Mouse (Mus musculus) forebrain, embryonic 10.5 days (tissue): Measurements from ENCODE around the gene Dock9. TPM values are rescaled to one million over a fixed set of nuclear protein-coding genes. Genes with fewer than 3 reads are reported as not detected.
"Not testable (repeated sequence)": the region's sequence is repeated elsewhere in the genome, so short reads cannot be mapped to it uniquely, and the experiment has no call there.

Source experiments
- DNase-seq: peaks from one replicate; pipeline ENCODE4 v3.0.0-alpha.2; 2017; ENCODE audit warnings: low spot score; ENCODE audit errors: extremely low spot score
- H3K27ac ChIP-seq: fragments of 300-500 bp; sonication (generic); 2 replicates; pipeline ENCODE4 v1.5.1; 2016; ENCODE audit warnings: mild to moderate bottlenecking
- H3K27me3 ChIP-seq: fragments of 300-500 bp; sonication (generic); 2 replicates; pipeline ENCODE4 v1.6.1; 2016; ENCODE audit warnings: mild to moderate bottlenecking; ENCODE audit not compliant: poor library complexity, severe bottlenecking
- H3K36me3 ChIP-seq: fragments of 300-500 bp; sonication (generic); replicated peaks from 2 replicates; pipeline ENCODE4 v1.6.1; 2016; ENCODE audit warnings: mild to moderate bottlenecking, moderate library complexity
- H3K4me1 ChIP-seq: fragments of 300-500 bp; sonication (generic); 2 replicates; pipeline ENCODE4 v1.6.1; 2016
- H3K4me3 ChIP-seq: fragments of 300-500 bp; sonication (generic); 2 replicates; pipeline ENCODE4 v1.5.1; 2016; ENCODE audit warnings: mild to moderate bottlenecking, moderate library complexity
- H3K9me3 ChIP-seq: fragments of 300-500 bp; sonication (generic); 2 replicates; pipeline ENCODE4 v1.6.1; 2016; ENCODE audit warnings: mild to moderate bottlenecking, moderate library complexity
- WGBS: fragments of 180-500 bp; shearing (Covaris S2); methylation state at CpG from one replicate; pipeline ENCODE4 v1.1.7; 2016; 5-methylcytosine and 5-hydroxymethylcytosine counted together
- polyA plus RNA-seq: library from polyadenylated mRNA; unstranded; fragments of >200 nt; fragmentation: Nextera tagmentation; extraction: Ambion mirVana; gene quantifications from 2 replicates; pipeline ENCODE4 v1.2.1, GENCODE M21; 2016

The Dock9 gene
- polyA plus RNA-seq, 1 experiment from 2014 or later = 3.7 TPM

DNA sequence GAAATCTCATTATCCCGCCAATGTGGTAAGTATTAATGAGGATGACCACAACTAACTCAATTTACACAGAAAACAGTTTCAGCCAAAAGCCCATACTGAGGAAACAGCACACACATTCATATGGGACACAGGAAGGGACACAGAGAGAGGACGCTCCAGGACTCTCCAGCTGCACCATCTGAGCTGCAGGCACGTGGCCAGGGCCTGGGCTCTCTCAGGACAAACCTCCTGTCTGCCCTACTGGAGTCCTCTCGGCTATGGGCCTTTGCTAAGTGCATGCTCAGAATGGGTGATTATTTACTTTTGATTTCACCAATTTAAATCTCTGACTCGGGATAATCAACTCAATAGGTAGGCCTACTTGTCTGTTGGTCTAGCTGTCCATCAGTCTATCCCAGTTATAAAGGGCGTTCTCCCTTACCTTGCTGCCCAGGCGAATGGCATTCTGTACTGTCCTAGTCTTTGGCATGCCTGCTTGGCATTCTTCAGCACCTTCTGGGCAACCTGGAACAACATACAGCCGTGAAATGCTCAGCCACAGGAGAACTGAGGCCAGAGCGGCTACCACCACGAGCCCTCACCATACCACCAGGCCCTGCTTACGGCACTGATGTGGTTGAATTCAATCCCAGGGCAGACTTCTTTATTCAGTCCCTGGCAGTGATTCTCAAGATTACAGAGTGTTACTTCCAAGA is 162.8 kb downstream of the Dock9 start:
- no peak for DNase-seq
- Histone ChIP-seq H3K27ac (no peak overlapping the region), H3K4me1 (no peaks in the 10 kb centered on the region), H3K36me3 (peaks cover 11% of the 10 kb centered on the region), H3K27me3 (no peaks in the 10 kb centered on the region), H3K4me3 (no peak overlapping the region), H3K9me3 (no peaks in the 10 kb centered on the region)
- WGBS = 91% methylated on average over 11 of the region's 11 CpGs

DNA sequence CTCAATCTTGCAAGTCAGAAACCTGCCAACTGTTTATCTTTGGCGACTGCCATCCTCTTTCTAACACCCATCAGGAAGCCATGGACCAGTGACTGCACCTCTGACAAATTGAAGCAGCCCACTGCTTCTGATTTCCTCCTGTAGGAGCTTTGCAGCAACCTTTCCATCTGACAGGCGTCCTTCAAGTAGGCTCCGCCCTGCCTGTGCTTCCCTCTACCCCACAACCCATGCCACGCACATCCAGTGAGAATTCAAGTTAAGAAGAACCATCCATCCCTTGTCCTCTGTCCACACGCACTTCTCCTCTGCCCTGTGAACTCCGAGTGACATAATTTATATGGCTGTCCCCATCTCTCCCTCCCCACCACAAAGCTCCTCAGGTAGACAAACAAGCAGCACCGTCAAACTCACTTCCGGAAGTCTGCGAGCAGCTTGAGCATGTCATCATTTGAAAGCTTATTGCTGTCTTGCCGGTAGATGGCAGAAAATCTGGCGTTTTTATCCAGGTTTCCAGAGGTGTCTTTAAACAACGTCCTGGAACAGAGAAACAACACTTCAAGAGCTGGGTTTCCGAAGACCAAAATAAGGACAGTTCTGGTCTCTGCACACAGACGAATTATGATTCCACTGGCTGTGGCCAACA is 163.4 kb downstream of the Dock9 start:
- Histone ChIP-seq H3K4me3 (no peak overlapping the region), H3K27me3 (no peaks in the 10 kb centered on the region), H3K9me3 (no peaks in the 10 kb centered on the region), H3K4me1 (no peaks in the 10 kb centered on the region), H3K27ac (no peak overlapping the region), H3K36me3 (peaks cover 7% of the 10 kb centered on the region)
- no peak for DNase-seq
- WGBS = 86% methylated on average over 14 of the region's 14 CpGs

DNA sequence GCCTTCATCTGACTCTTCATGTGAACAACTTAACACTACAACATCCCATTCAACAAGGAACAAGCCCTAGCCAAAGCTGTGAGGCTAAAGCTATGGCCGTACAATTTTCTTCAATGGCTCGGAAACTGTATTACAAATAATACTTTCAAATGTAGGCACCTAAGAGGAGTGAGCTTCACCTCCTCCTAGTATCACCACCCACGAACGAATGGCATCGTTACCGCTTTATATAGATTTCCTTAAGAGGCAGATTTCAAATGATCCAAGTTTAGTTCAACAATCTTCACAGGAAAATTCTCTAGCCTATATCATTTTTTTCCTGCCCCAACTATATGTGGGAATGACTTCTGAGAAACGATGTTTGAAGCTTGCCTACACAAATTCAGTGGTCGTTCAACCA is 165.7 kb downstream of the Dock9 start:
- 95% methylated on average over 8 of the region's 8 CpGs for WGBS
- no peak overlapping the region for H3K27ac ChIP-seq
- 0 out of 2 replicates have a peak, but pooled peaks cover under 1% of the 10 kb centered on the region for H3K36me3 ChIP-seq
- no peaks in the 10 kb centered on the region for H3K27me3 ChIP-seq
- no peak for DNase-seq
- no peaks in the 10 kb centered on the region for H3K4me1 ChIP-seq
- no peaks in the 10 kb centered on the region for H3K9me3 ChIP-seq
- H3K4me3 ChIP-seq = no peak overlapping the region

DNA sequence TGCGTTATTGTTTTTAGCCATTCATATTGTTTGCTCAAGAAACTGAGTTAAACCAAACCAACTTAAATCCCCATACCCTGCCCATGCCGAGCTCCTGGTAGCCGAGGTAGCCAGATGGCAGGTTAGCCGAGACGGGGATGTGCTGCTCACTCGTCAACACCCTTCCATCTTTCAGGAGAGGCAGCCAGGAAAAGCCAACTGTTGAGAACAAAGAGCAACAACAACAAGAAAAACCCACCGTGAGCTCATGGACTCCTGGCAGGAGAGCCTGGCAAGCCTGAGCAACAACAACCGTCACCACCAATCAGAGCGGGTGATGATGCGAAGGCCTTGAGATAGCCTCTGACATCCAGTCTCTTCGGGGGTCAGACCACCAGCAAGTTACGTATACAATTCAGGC is 170.9 kb downstream of the Dock9 start:
- H3K27me3 ChIP-seq = no peaks in the 10 kb centered on the region
- H3K4me3 ChIP-seq = no peak overlapping the region
- no peaks in the 10 kb centered on the region for H3K9me3 ChIP-seq
- no peaks in the 10 kb centered on the region for H3K4me1 ChIP-seq
- no peak overlapping the region for H3K27ac ChIP-seq
- no peak for DNase-seq
- WGBS = 90% methylated on average over 12 of the region's 12 CpGs
- H3K36me3 ChIP-seq = 0 out of 2 replicates have a peak, but pooled peaks cover 2% of the 10 kb centered on the region

DNA sequence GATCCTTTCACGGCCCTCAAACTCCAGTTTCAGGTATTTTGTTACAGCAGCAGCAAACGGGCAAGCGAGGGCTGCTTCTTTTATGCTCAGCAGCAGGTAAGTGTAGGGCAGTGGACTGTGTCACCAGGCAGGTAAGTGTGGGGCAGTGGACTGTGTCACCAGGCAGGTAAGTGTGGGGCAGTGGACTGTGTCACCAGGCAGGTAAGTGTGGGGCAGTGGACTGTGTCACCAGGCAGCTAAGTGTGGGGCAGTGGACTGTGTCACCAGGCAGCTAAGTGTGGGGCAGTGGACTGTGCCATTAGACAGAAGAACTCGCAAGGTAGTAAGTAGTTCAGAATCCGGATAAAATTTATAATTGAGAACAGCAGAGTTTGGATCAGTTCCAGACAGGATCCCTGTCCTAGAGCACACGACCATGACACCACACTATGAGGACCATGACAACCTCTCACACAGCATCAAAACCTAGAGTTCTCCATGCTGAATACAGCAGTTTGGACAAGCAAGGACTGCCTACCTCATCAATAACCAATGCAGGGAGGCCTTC is 173.6 kb downstream of the Dock9 start:
- not testable (repeated sequence) for H3K27me3 ChIP-seq, H3K27ac ChIP-seq, H3K4me3 ChIP-seq, H3K9me3 ChIP-seq, DNase-seq, H3K4me1 ChIP-seq
- 88% methylated on average over 6 of the region's 6 CpGs for WGBS
- peaks cover 14% of the 10 kb centered on the region for H3K36me3 ChIP-seq

DNA sequence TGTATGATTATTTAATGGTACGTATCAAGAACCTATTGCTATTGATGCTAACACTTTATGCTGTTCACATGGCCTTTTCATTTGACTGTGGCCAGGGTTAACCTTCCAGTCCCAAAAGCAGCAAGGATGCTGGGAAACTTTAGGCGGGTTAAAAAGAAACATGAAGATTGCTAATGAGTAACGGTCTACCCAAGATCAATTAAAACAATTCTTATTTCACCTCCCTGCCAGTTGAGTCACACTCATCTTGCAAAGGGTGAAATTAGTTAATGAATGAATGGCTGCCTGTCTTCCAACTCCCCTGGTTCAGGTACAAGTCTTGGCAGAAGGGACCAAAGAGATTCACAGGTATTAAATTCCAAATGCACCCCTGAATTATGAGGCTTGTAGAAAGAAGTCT is 175.8 kb downstream of the Dock9 start:
- H3K36me3 ChIP-seq = peaks cover 13% of the 10 kb centered on the region
- no peak for DNase-seq
- H3K27me3 ChIP-seq = no peaks in the 10 kb centered on the region
- H3K27ac ChIP-seq = no peak overlapping the region
- H3K4me1 ChIP-seq = no peaks in the 10 kb centered on the region
- no peak overlapping the region for H3K4me3 ChIP-seq
- peaks cover 7% of the 10 kb centered on the region; the same call in 1 of the 2 replicates for H3K9me3 ChIP-seq
- 96% methylated on average over 3 of the region's 3 CpGs for WGBS

DNA sequence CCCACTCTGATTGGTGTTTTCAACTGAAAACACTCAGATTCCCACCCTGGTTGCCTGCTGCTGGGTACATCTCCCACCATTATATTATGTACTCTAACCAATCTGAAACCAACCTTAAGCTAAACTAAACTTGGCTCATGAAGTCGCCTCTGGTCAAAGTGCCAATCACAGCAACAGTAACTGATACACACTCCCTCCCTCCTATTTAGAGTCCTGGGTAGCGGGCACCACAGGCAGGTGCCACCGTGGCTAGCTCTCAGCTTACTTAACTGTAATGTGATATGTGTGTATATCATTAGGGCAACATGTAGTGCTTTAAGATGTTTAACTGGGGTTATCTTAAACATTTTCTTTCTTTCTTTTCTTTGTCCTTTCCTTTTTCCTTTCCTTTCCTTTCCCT is 177.1 kb downstream of the Dock9 start:
- H3K36me3 ChIP-seq = peaks cover 12% of the 10 kb centered on the region
- no peaks in the 10 kb centered on the region for H3K27me3 ChIP-seq
- 91% methylated on average over 3 of the region's 3 CpGs for WGBS
- no peak overlapping the region for H3K27ac ChIP-seq
- no peak overlapping the region for H3K4me3 ChIP-seq
- H3K4me1 ChIP-seq = no peaks in the 10 kb centered on the region
- H3K9me3 ChIP-seq = peaks cover 7% of the 10 kb centered on the region; the same call in 1 of the 2 replicates
- no peak for DNase-seq

DNA sequence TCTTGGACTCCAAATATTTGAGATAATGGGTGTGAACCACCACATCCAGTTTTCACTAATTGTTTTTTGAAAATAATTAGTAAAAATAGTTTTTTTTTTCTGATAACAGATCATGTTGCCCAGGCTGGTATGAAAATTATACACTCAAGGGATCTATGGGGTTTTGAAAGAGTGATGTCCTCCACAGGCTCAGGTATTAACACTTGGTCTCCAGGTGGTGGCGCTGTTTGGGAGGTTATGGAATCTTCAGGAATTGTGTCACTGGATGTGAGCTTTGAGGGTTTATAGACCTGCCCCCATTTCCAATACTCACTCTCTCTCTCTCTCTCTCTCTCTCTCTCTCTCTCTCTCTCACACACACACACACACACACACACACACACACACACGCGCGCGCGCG is 177.5 kb downstream of the Dock9 start:
- H3K4me1 ChIP-seq = no peaks in the 10 kb centered on the region
- H3K9me3 ChIP-seq = peaks cover 7% of the 10 kb centered on the region; the same call in 1 of the 2 replicates
- no peak overlapping the region for H3K27ac ChIP-seq
- WGBS = 93% methylated on average over 7 of the region's 7 CpGs
- peaks cover 12% of the 10 kb centered on the region for H3K36me3 ChIP-seq
- no peak overlapping the region for H3K4me3 ChIP-seq
- H3K27me3 ChIP-seq = no peaks in the 10 kb centered on the region
- no peak for DNase-seq

DNA sequence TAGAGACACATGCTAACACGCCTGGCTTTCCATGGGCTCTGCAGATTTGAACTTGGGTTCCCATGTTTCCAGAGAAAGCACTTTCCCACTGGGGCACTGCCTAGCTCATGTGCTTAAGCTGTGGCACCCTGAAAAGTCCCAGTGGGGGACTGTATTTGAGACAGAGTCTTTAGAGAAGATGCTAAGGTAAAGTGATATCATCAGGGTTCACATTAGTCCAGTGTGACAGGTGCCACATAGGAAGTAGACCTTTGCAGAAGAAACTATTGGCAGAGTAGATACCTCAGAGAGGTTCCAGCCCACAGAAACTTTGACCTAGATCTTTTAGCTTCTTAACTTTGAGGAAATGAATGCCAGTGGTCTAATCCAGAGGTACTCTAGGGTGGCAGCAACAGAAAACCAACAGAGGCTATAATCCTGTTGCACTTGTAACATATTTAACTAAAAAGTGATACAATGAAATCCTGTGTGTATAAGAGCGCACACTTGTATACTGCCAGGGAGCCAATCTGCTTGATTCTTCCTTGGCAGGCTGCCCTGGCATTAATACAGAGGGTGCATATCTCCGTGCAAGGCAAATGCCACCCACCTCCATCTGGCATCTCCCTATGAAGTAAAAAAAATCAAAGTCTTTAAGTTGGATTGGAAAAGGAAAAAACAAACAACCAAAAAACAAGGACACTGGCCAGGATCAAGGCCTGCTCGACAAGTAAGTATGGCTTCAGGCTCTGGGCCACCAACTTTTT is 179.8 kb downstream of the Dock9 start:
- Histone ChIP-seq H3K9me3 (peaks cover 7% of the 10 kb centered on the region; the same call in 1 of the 2 replicates), H3K27me3 (no peaks in the 10 kb centered on the region), H3K27ac (no peak overlapping the region), H3K4me1 (no peaks in the 10 kb centered on the region), H3K36me3 (peaks cover 12% of the 10 kb centered on the region), H3K4me3 (no peak overlapping the region)
- WGBS = 90% methylated on average over 4 of the region's 4 CpGs
- no peak for DNase-seq

DNA sequence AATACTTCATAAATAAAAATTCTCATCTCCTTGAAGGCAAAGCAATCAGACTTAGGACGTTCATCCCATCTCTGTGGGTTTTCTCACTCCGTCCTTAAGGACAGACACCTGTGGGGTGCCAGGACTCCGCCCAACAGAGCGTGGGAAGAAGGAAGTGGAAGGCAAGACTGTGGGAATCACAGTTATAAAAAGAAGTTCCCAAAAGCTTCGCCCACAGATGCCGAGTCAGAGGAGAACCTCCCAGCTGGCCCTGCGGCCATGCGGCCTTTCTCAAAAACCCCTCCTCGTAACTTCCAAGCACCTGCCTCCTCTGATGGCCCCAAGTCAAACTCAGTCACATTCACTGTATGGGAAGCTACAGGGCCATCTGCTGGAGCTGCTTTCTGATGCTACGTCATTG is 182.2 kb downstream of the Dock9 start:
- Histone ChIP-seq H3K36me3 (peaks cover 3% of the 10 kb centered on the region; the same call in 1 of the 2 replicates), H3K27ac (no peak overlapping the region), H3K4me1 (no peaks in the 10 kb centered on the region), H3K9me3 (peaks cover 4% of the 10 kb centered on the region; the same call in 1 of the 2 replicates), H3K27me3 (no peaks in the 10 kb centered on the region), H3K4me3 (no peak overlapping the region)
- WGBS = 89% methylated on average over 10 of the region's 10 CpGs
- no peak for DNase-seq

DNA sequence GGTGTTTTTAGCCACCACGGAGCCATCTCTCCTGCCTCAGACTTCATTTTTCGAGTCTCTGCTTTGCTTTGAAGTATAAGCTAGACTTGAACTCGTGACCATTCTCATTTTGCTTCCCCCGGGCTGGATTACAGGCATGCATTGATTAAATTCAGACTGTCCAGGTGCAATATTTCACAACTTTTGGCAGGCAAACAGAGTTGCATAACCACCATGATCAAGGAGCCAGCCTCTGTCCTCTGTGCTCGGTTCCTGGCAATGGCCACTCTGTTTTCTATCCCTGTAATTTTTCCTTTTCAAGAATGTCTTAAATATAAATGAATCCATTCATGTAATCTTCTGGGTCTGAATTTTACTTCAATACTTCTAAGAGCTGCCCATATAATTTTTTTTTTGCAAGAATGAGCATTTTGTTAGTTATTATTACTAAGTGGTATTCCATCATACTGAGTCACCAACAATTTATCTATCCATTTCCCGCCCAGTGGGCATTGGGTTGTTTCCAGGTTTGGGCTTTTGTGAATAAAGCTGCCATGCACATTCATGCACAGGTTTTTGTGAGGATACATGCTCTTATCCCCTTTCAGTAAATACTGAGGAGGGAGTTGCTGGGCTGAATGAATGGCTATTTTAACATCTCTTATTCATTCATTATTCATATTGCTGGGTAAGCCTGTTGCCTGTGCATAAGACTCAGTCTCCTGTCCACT is 183.0 kb downstream of the Dock9 start:
- Histone ChIP-seq H3K4me3 (no peak overlapping the region), H3K36me3 (no peaks in the 10 kb centered on the region), H3K9me3 (no peaks in the 10 kb centered on the region), H3K27ac (no peak overlapping the region), H3K4me1 (no peaks in the 10 kb centered on the region), H3K27me3 (no peaks in the 10 kb centered on the region)
- DNase-seq = no peak
- 89% methylated on average over 6 of the region's 6 CpGs for WGBS

DNA sequence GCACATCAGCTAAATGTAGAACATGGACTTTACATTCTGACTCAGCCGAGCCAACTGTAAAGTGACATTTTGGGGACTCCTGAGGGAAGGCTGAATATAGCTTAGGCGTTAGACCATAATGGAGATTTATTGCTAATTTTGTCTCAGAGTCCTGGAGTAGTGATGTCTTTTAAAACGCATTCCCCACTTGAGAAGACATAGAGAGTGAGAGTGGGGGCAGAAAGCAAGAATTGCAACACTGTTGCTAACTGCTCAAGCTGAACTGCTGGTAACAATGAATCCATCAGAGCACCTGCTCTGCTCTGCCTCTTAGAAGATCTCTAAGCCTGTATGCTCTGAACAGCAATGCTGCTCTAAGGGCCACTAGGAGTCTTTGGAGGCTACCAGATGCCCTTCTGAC is 184.1 kb downstream of the Dock9 start:
- Histone ChIP-seq H3K36me3 (no peaks in the 10 kb centered on the region), H3K4me3 (no peak overlapping the region), H3K27me3 (no peaks in the 10 kb centered on the region), H3K27ac (no peak overlapping the region), H3K4me1 (peaks cover 4% of the 10 kb centered on the region), H3K9me3 (no peaks in the 10 kb centered on the region)
- WGBS = 88% methylated on average over 3 of the region's 3 CpGs
- DNase-seq = no peak
